Mouse (Mus musculus): Measurements from ENCODE around the gene Sgce. TPM values are rescaled to one million over a fixed set of nuclear protein-coding genes. Genes with fewer than 3 reads are reported as not detected.

Gene Sgce
- total RNA-seq, 1 experiment, result 19.1 TPM

GRCm38 (mm10) chr6:4690438-4690837 is 56.6 kb downstream of the Sgce start:
- in situ Hi-C loops (cut with MboI; ENCODE audit: low sequenced_read_pairs in 2 of 2, unreplicated experiment in 2 of 2), result no loop called here
- no peak overlapping the region for H3K4me3 ChIP-seq (ENCODE audit: insufficient read depth in 1 of 2, low read depth in 1 of 2, low read length in 2 of 2, poor library complexity in 1 of 2, severe bottlenecking in 1 of 2)
- no peaks in the 10 kb centered on the region; the same call in 1 of the 2 replicates for H3K36me3 ChIP-seq (ENCODE audit: control insufficient read depth, insufficient read depth, low read length, poor library complexity, severe bottlenecking)
- H3K27ac ChIP-seq (ENCODE audit: insufficient read depth, low read depth, low read length, poor library complexity, severe bottlenecking), result no peak overlapping the region
- no peak overlapping the region for H3K9ac ChIP-seq (ENCODE audit: insufficient read depth, low read depth, low read length, poor library complexity, severe bottlenecking)
- no peaks in the 10 kb centered on the region for H3K4me1 ChIP-seq (ENCODE audit: control insufficient read depth in 2 of 2, insufficient read depth in 2 of 2, low read length in 2 of 2, poor library complexity in 1 of 2)
- DNase-seq (ENCODE audit: low read depth, low spot score), result no peak
- H3K9me3 ChIP-seq (ENCODE audit: control insufficient read depth, insufficient read depth, low read depth, low read length), result no peaks in the 10 kb centered on the region
- no peak for TF ChIP-seq HCFC1 (IDR thresholded peaks at IDR 0.05; ENCODE audit: borderline replicate concordance, insufficient read depth, low read length)
- TF ChIP-seq ZC3H11A (IDR thresholded peaks at IDR 0.05; ENCODE audit: borderline replicate concordance, low read depth, low read length), result no peak
- TF ChIP-seq CHD2 (IDR thresholded peaks at IDR 0.05; ENCODE audit: low read depth, low read length), result no peak
- TF ChIP-seq ZNF384 (IDR thresholded peaks at IDR 0.05; ENCODE audit: low read depth, low read length), result no peak
- no peak for TF ChIP-seq MAFK (IDR thresholded peaks at IDR 0.05; ENCODE audit: insufficient read depth, low read depth, low read length)

DNA sequence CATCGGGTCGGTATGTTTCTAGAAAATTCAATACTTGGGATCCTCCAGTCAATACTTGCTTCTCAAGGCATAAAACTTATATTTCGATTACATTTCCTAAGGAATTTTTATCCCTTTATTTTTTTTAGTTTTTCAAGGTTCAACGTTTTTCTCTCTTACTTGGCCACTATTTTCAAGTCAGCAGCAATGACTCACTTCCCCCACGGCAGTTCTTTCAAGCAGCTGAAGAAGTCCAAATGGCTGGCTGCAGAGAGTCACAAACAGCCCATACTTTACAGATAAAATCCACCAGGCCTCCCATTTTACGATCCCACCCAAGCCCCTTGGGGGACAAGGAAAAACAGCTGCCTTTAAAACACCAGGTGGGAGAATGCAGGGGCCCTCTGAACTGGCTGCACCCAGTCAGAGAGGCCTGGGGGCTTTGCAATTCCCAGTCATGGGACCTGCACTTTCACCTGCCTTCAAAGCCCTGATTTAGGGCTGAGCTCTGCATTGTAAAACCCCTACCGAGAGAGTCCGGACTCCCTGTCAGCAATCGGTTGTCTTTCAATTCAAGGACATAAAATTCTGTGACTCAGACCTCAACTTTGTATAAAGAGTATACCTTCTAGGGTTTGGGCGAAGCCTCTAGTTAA is 62.2 kb downstream of the Sgce start:
- peak; percentile 69 for DNase-seq (ENCODE audit: low read depth, low spot score)
- H3K27ac ChIP-seq (ENCODE audit: insufficient read depth, low read depth, low read length, poor library complexity, severe bottlenecking), result 0 out of 2 replicates have a peak overlapping the region, but pooled peaks have one; percentile 20
- in situ Hi-C loops (cut with MboI; ENCODE audit: low sequenced_read_pairs in 2 of 2, unreplicated experiment in 2 of 2), result no loop called here

DNA sequence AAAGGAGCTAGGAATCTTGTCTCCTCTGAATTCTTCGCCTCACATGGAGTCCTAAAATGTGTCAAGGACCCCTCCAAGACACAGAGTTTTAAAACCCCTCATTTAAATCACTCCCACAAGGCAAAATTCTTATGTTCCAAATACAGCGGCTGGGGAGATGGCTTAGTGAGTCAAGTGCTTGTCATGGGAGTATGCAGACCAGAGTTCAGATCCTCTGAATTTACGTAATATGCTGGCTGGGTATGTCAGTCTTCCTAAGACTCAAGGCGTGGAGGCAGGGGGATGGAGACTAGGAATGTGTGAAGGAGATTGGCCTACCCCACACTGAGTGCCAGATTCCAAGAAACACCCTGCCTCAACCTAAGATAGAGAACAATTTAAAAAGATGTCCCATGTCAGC is 66.4 kb downstream of the Sgce start:
- Histone ChIP-seq H3K4me3 (ENCODE audit: insufficient read depth in 1 of 2, low read depth in 1 of 2, low read length in 2 of 2, poor library complexity in 1 of 2, severe bottlenecking in 1 of 2) (no peak overlapping the region), H3K36me3 (ENCODE audit: control insufficient read depth, insufficient read depth, low read length, poor library complexity, severe bottlenecking) (no peaks in the 10 kb centered on the region), H3K9ac (ENCODE audit: insufficient read depth, low read depth, low read length, poor library complexity, severe bottlenecking) (no peak overlapping the region), H3K4me1 (ENCODE audit: control insufficient read depth in 2 of 2, insufficient read depth in 2 of 2, low read length in 2 of 2, poor library complexity in 1 of 2) (peaks cover 4 to 5% of the 10 kb centered on the region in 2 experiments; a peak in 2 of 4 replicates), H3K9me3 (ENCODE audit: control insufficient read depth, insufficient read depth, low read depth, low read length) (no peaks in the 10 kb centered on the region), H3K27ac (ENCODE audit: insufficient read depth, low read depth, low read length, poor library complexity, severe bottlenecking) (no peak overlapping the region)
- TF ChIP-seq MAFK (IDR thresholded peaks at IDR 0.05; ENCODE audit: insufficient read depth, low read depth, low read length), result no peak
- TF ChIP-seq HCFC1 (IDR thresholded peaks at IDR 0.05; ENCODE audit: borderline replicate concordance, insufficient read depth, low read length), result no peak
- no peak for TF ChIP-seq ZNF384 (IDR thresholded peaks at IDR 0.05; ENCODE audit: low read depth, low read length)
- no peak for TF ChIP-seq CHD2 (IDR thresholded peaks at IDR 0.05; ENCODE audit: low read depth, low read length)
- no peak for TF ChIP-seq ZC3H11A (IDR thresholded peaks at IDR 0.05; ENCODE audit: borderline replicate concordance, low read depth, low read length)
- DNase-seq (ENCODE audit: low read depth, low spot score), result no peak
- in situ Hi-C loops (cut with MboI; ENCODE audit: low sequenced_read_pairs in 2 of 2, unreplicated experiment in 2 of 2), result no loop called here

More for the DNA sequence above, 62.2 kb downstream of the Sgce start:
- Histone ChIP-seq H3K4me3 (ENCODE audit: insufficient read depth in 1 of 2, low read depth in 1 of 2, low read length in 2 of 2, poor library complexity in 1 of 2, severe bottlenecking in 1 of 2) (no peak overlapping the region), H3K9me3 (ENCODE audit: control insufficient read depth, insufficient read depth, low read depth, low read length) (no peaks in the 10 kb centered on the region), H3K4me1 (ENCODE audit: control insufficient read depth in 2 of 2, insufficient read depth in 2 of 2, low read length in 2 of 2, poor library complexity in 1 of 2) (peaks cover 0 to 5% of the 10 kb centered on the region in 2 experiments; a peak in 1 of 4 replicates), H3K9ac (ENCODE audit: insufficient read depth, low read depth, low read length, poor library complexity, severe bottlenecking) (no peak overlapping the region; the same call in 1 of the 2 replicates), H3K36me3 (ENCODE audit: control insufficient read depth, insufficient read depth, low read length, poor library complexity, severe bottlenecking) (no peaks in the 10 kb centered on the region; the same call in 1 of the 2 replicates)
- TF ChIP-seq HCFC1 (IDR thresholded peaks at IDR 0.05; ENCODE audit: borderline replicate concordance, insufficient read depth, low read length) (no peak), ZNF384 (IDR thresholded peaks at IDR 0.05; ENCODE audit: low read depth, low read length) (no peak), ZC3H11A (IDR thresholded peaks at IDR 0.05; ENCODE audit: borderline replicate concordance, low read depth, low read length) (no peak), CHD2 (IDR thresholded peaks at IDR 0.05; ENCODE audit: low read depth, low read length) (no peak), MAFK (IDR thresholded peaks at IDR 0.05; ENCODE audit: insufficient read depth, low read depth, low read length) (no peak)

- Histone ChIP-seq H3K4me3 (ENCODE audit: insufficient read depth in 1 of 2, low read depth in 1 of 2, low read length in 2 of 2, poor library complexity in 1 of 2, severe bottlenecking in 1 of 2) (no peak overlapping the region), H3K36me3 (ENCODE audit: control insufficient read depth, insufficient read depth, low read length, poor library complexity, severe bottlenecking) (no peaks in the 10 kb centered on the region), H3K27ac (ENCODE audit: insufficient read depth, low read depth, low read length, poor library complexity, severe bottlenecking) (no peak overlapping the region), H3K9me3 (ENCODE audit: control insufficient read depth, insufficient read depth, low read depth, low read length) (no peaks in the 10 kb centered on the region), H3K9ac (ENCODE audit: insufficient read depth, low read depth, low read length, poor library complexity, severe bottlenecking) (no peak overlapping the region), H3K4me1 (ENCODE audit: control insufficient read depth in 2 of 2, insufficient read depth in 2 of 2, low read length in 2 of 2, poor library complexity in 1 of 2) (peaks cover 4 to 5% of the 10 kb centered on the region in 2 experiments; a peak in 2 of 4 replicates)
- TF ChIP-seq MAFK (IDR thresholded peaks at IDR 0.05; ENCODE audit: insufficient read depth, low read depth, low read length) (no peak), ZC3H11A (IDR thresholded peaks at IDR 0.05; ENCODE audit: borderline replicate concordance, low read depth, low read length) (no peak), CHD2 (IDR thresholded peaks at IDR 0.05; ENCODE audit: low read depth, low read length) (no peak), ZNF384 (IDR thresholded peaks at IDR 0.05; ENCODE audit: low read depth, low read length) (no peak), HCFC1 (IDR thresholded peaks at IDR 0.05; ENCODE audit: borderline replicate concordance, insufficient read depth, low read length) (no peak)
- in situ Hi-C loops (cut with MboI; ENCODE audit: low sequenced_read_pairs in 2 of 2, unreplicated experiment in 2 of 2), result no loop called here
- no peak for DNase-seq (ENCODE audit: low read depth, low spot score)
These were observed 67.0 kb downstream of the Sgce start for GRCm38 (mm10) chr6:4679981-4680380.
